Mouse (Mus musculus) liver, embryonic 14.5 days (tissue): ENCODE measurements at regions not wholly inside any gene's neighbourhood (a gene's known extent, or its start where the extent isn't known, plus 50 kb on each side); places are given as distances from the start of the nearest gene placed in this dataset.
"Not testable (repeated sequence)": the region's sequence is repeated elsewhere in the genome, so short reads cannot be mapped to it uniquely, and the experiment has no call there.

Experiments
- ATAC-seq: fragments of 200-750 bp; cut with Nextera tagmentation; 2 replicates; pipeline ENCODE4 v1.8.0; 2017; ENCODE audit warnings: moderate number of reproducible peaks, mild to moderate bottlenecking, moderate library complexity; ENCODE audit not compliant: insufficient read depth
- DNase-seq, 3 experiments: peaks; one replicate each; pipeline ENCODE4 v3.0.0-alpha.2; 2012 to 2013; ENCODE audit warnings: low read depth in 3 of 3, low spot score in 3 of 3
- H3K27ac ChIP-seq: fragments of 300-500 bp; sonication (generic); 2 replicates; pipeline ENCODE4 v1.5.1; 2014; ENCODE audit warnings: moderate library complexity, mild to moderate bottlenecking, control low read depth, inconsistent platforms
- H3K27me3 ChIP-seq: fragments of 300-500 bp; sonication (generic); 2 replicates; pipeline ENCODE4 v1.6.1; 2014; ENCODE audit warnings: mild to moderate bottlenecking, low read length, moderate library complexity; ENCODE audit not compliant: control insufficient read depth, insufficient read depth
- H3K36me3 ChIP-seq: fragments of 300-500 bp; sonication (generic); replicated peaks from 2 replicates; pipeline ENCODE4 v1.6.1; 2014; ENCODE audit warnings: low read depth; ENCODE audit not compliant: control insufficient read depth, insufficient read depth
- H3K4me1 ChIP-seq, 2 experiments: fragments of 200-500 bp in 1 of 2; fragments of 300-500 bp in 1 of 2; sonication (generic) in 1 of 2; replicated peaks; 2 replicates each; pipeline ENCODE4 v1.6.1; 2012 to 2014; ENCODE audit warnings: antibody characterized with exemption in 1 of 2, inconsistent platforms in 1 of 2, low read length in 1 of 2; ENCODE audit not compliant: control insufficient read depth in 2 of 2, insufficient read depth in 2 of 2
- H3K4me2 ChIP-seq: fragments of 300-500 bp; sonication (generic); 2 replicates; pipeline ENCODE4 v1.6.1; 2014; ENCODE audit warnings: low read depth, mild to moderate bottlenecking, control low read depth, moderate library complexity
- H3K4me3 ChIP-seq, 2 experiments: fragments of 200-500 bp in 1 of 2; fragments of 300-500 bp in 1 of 2; sonication (generic) in 1 of 2; 2 replicates each; pipeline ENCODE4 v1.5.1; 2012 to 2014; ENCODE audit warnings: low read depth in 2 of 2, low read length in 2 of 2, mild to moderate bottlenecking in 2 of 2, control low read depth in 1 of 2, inconsistent platforms in 1 of 2, moderate library complexity in 1 of 2; ENCODE audit not compliant: insufficient read depth in 1 of 2
- H3K9ac ChIP-seq: fragments of 300-500 bp; sonication (generic); replicated peaks from 2 replicates; pipeline ENCODE4 v1.6.1; 2014; ENCODE audit warnings: mild to moderate bottlenecking, control low read depth, moderate library complexity
- H3K9me3 ChIP-seq: fragments of 300-500 bp; sonication (generic); 2 replicates; pipeline ENCODE4 v1.6.1; 2016; ENCODE audit warnings: low read length, mixed read lengths; ENCODE audit not compliant: control insufficient read depth
- CTCF ChIP-seq: IDR thresholded peaks from 2 replicates; pipeline ENCODE4 v1.5.1; 2016; ENCODE audit warnings: antibody characterized with exemption, low read depth, control low read depth
- EP300 ChIP-seq: IDR thresholded peaks from 2 replicates; pipeline ENCODE4 v1.6.1; 2016; ENCODE audit warnings: antibody characterized with exemption, low read depth
- WGBS: fragments of 180-500 bp; shearing (Covaris S2); extraction: QIAGEN DNeasy Blood & Tissue Kit; methylation state at CpG from one replicate; pipeline ENCODE4 v1.1.7; 2014; ENCODE audit not compliant: insufficient replicate concordance; 5-methylcytosine and 5-hydroxymethylcytosine counted together

GRCm38 (mm10) chrX:145938992-145939391 lies 434.0 kb upstream of the Amot start:
- 0 out of 2 replicates have a peak overlapping the region, but pooled peaks have one; percentile 8 for H3K4me2 ChIP-seq
- H3K27me3 ChIP-seq, DNase-seq, H3K4me3 ChIP-seq, H3K9ac ChIP-seq, H3K36me3 ChIP-seq, H3K9me3 ChIP-seq, H3K4me1 ChIP-seq, H3K27ac ChIP-seq: not testable (repeated sequence)
- peak; percentile 88 for ATAC-seq

GRCm38 (mm10) chrX:145938295-145938966 lies 433.4 kb upstream of the Amot start:
- H3K4me2 ChIP-seq: 0 out of 2 replicates have a peak overlapping the region, but pooled peaks have one; percentile 8
- no peaks in the 10 kb centered on the region for H3K9me3 ChIP-seq
- H3K27ac ChIP-seq: no peak overlapping the region
- TF ChIP-seq CTCF (no peak), EP300 (no peak)
- no peaks in the 10 kb centered on the region for H3K36me3 ChIP-seq
- no peak overlapping the region for H3K4me3 ChIP-seq
- H3K27me3 ChIP-seq: no peaks in the 10 kb centered on the region
- no peak for DNase-seq
- H3K9ac ChIP-seq: no peak overlapping the region
- WGBS: 24% methylated on average over 1 of the region's 1 CpGs
- H3K4me1 ChIP-seq: no peaks in the 10 kb centered on the region
- ATAC-seq: peak; percentile 82
